8 mouse cellular contexts compared by ENCODE assay signal in the genomic region with DNA sequence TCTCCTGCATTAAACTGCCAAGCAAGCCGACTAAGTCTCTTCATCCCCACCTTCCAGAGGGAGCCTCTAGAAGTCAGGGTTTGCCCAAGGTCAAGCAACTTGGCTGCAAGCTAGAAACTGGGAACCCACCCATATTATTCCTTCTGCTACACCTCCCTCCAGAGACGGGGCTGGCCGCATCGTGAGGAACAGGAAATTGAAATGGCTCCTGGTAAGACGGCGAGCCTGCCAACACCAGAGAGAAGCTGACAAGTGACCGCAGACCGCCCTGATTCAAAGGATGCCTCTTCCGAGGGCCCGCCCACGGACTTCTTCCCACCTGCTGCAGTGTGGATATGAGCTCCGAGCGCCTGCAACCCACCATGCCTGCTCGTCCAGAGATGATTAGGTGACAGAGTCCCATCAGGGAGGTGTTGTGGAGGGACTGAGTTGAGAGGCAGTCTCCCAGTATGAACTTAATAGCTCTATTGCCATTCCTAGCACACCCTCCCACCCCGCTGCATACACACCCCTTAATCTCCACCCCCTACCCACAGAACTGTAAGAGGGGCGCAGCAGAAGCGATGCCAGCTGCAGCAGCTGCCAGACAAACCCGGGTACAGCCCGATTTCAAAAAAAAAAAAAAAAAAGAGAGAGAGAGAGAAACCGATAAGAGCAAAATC.
A peak's percentile ranks its signal among the peaks of the same experiment; 100 is the strongest.
DNase-seq lines count a peak whose midpoint lies in the region.

No protein-coding gene starts in this region.

- intact Hi-C loops in gastrocnemius, postnatal 14 days (cut with DNase I; ENCODE audit: low total_unique reads), result no loop called here

- peak; percentile 20 for DNase-seq in adrenal gland, postnatal 10 days
- DNase-seq in adrenal gland, postnatal 14 days, result no peak
- peak; percentile 60 for DNase-seq in layer of hippocampus, adult 9-11 months
- no peak for DNase-seq in layer of hippocampus, postnatal 25 days (ENCODE audit: extremely low spot score in 1 of 2, low spot score in 1 of 2)
- peak; percentile 73 for DNase-seq in cerebellum, adult 8-10 months
- peak; percentile 70 for DNase-seq in gastrocnemius, postnatal 14 days
- no peak for DNase-seq in embryo, embryonic 10.5 days (ENCODE audit: low spot score)
- no peak for DNase-seq in frontal cortex, postnatal 14 days (ENCODE audit: low spot score in 2 of 2)

Comparison
In these comparisons a context has a peak if more than half of its experiments do, and no peak if none do; other contexts are left out.
1. DNase-seq: peak in adrenal gland, postnatal 10 days (single experiment), layer of hippocampus, adult 9-11 months (single experiment), cerebellum, adult 8-10 months (single experiment) and gastrocnemius, postnatal 14 days (single experiment); none in adrenal gland, postnatal 14 days (single experiment), layer of hippocampus, postnatal 25 days (0 of 2), embryo, embryonic 10.5 days (single experiment) and frontal cortex, postnatal 14 days (0 of 2).